Mouse (Mus musculus): Measurements from ENCODE around the gene En2.

GRCm38 (mm10) chr5:28144555-28144954 lies 20.9 kb upstream of the En2 start:
- TF ChIP-seq CTCF (IDR thresholded peaks at IDR 0.05) (no peak), POLR2A (IDR thresholded peaks at IDR 0.05; ENCODE audit: insufficient read depth, low read depth, low read length) (no peak), EP300 (IDR thresholded peaks at IDR 0.05; ENCODE audit: insufficient read depth, low read depth, low read length) (no peak)
